Mouse (Mus musculus) lung, postnatal 36 days (tissue): Measurements from ENCODE around the gene Cbl.

Source experiments
- DNase-seq: peaks from one replicate; pipeline ENCODE4 v3.0.0; 2022; ENCODE audit warnings: mixed read lengths

Cbl gene

DNA sequence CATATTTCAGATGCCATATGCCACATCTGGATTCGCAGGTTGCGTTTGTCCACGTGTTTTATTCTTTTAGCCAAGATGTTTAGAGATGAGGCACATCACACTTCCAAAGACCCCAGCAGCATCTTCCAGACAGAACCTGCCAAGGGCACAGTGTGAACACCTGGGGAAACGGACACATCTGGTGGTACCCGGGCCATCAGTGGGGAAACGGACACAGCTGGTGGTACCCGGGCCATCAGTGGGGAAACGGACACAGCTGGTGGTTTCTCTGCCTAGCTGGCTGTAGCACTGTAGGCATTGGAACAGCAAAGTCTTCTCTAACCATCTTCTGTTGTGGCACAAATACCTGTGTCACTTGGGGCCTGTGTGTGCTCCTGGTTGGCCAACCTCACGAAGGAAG is 138.1 kb downstream of the Cbl start:
- DNase-seq: no peak

DNA sequence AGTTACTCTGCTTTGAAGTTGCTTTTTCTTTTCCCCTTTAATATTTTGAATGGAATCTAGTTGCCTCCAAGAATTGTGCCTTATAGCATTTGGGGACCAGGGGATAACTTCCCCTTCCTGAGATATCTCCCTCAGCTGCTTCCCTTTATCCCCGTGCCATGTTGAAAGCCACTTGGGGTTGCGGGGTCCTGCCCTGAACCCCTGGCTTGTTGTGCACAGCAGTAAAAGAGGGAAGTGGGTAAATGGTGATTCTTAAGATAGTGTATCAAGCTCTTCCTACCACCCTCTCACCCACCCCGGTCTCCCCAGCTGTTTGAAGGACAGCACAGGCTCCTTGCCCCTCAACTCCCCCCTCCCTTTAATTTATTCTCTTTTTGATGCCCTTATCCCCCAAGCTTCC is 139.1 kb downstream of the Cbl start:
- DNase-seq: no peak

DNA sequence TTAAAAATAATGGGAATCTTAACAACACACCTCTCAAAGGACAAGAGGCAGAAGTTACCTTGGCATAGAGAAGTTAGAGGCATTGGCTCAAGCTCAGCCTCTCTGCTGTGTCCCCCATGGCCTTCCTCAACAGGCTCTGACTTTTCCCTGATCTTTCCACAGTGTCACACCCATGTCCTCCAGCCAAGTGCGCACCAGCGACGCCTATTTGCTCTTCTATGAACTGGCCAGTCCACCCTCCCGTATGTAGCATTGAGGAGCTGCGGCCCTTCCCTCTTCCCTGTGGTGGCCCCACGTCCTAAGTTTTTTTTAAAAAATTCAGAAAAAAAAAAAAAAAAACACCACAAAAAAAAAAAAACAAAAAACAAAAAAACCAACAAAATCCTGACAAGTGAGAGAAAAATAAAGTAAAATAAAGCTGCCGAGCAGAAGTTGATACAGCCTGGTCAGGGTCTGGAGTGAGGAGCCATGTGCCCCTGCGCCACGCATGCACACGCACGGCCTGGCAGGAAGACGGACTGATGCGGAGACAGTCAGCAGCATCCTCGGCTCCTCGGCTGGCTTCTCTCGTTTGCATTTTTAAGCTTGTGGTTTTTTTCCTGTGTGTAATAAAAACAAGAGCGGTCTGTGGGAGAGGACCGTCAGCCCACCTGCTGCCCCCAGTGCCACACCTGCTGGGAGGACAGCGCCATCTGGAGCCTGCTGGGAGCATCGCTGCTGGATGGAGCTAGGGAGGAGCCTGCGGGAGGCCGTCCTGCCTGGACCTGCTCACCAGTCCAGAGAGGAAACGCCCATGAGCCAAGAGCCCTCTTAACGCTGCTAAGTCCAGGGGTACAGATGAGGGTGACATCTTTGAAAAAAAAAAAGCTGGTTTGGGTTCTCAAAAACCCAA is 140.0 kb downstream of the Cbl start:
- peak; percentile 85 for DNase-seq
